Mouse (Mus musculus) adrenal gland, postnatal 36 days (tissue): ENCODE measurements around the gene Tmem259. TPM values are rescaled to one million over a fixed set of nuclear protein-coding genes. Genes with fewer than 3 reads are reported as not detected.

ENCODE experiments used
- total RNA-seq, 2 experiments: library from RNA; stranded (reverse); gene quantifications; 2 replicates each; pipeline ENCODE4 v1.2.3; 2021

Gene Tmem259
- total RNA-seq, 2 experiments from 2014 or later, result 144 to 146 TPM

Other genes starting within 250 kb of the Tmem259 start
- 10 to 100 TPM; 51.1 to 58.0 TPM for gene Polrmt, start 237.7 kb downstream of the Tmem259 start, total RNA-seq
- not detected for gene Fgf22, start 229.3 kb downstream of the Tmem259 start, total RNA-seq
- gene Rnf126, start 217.4 kb downstream of the Tmem259 start, total RNA-seq, result 10 to 100 TPM; 53.0 to 55.2 TPM
- gene Fstl3, start 207.1 kb downstream of the Tmem259 start, total RNA-seq, result 10 to 100 TPM; 11.3 to 22.9 TPM
- gene Prss57, start 193.4 kb downstream of the Tmem259 start, total RNA-seq, result not detected
- 10 to 100 TPM; 75.4 to 93.7 TPM for gene Palm, start 190.8 kb downstream of the Tmem259 start, total RNA-seq
- under 1 TPM in 1 of 2 experiments, not detected in 1; 0.43 TPM for gene Misp, start 163.3 kb downstream of the Tmem259 start, total RNA-seq
- 100 to 1,000 TPM; 257 to 299 TPM for gene Ptbp1, start 129.9 kb downstream of the Tmem259 start, total RNA-seq
- under 1 TPM; 0.50 to 0.56 TPM for gene Prtn3, start 109.9 kb downstream of the Tmem259 start, total RNA-seq
- under 1 TPM; 0.16 to 0.50 TPM for gene Plppr3, start 109.7 kb downstream of the Tmem259 start, total RNA-seq
- under 1 TPM; 0.30 to 0.33 TPM for gene Elane, start 98.1 kb downstream of the Tmem259 start, total RNA-seq
- 1,000 to 10,000 TPM; 1,484 to 1,596 TPM for gene Cfd, start 93.5 kb downstream of the Tmem259 start, total RNA-seq
- 10 to 100 TPM; 39.7 to 50.6 TPM for gene Med16, start 75.4 kb downstream of the Tmem259 start, total RNA-seq
- not detected for gene Gm26602, start 73.5 kb downstream of the Tmem259 start, total RNA-seq
- gene Kiss1r, start 67.4 kb downstream of the Tmem259 start, total RNA-seq, result 1 to 10 TPM; 1.2 to 1.3 TPM
- 100 to 1,000 TPM; 104 to 118 TPM for gene R3hdm4, start 63.1 kb downstream of the Tmem259 start, total RNA-seq
- gene Arid3a, start 57.3 kb downstream of the Tmem259 start, total RNA-seq, result 1 to 10 TPM; 3.0 to 4.1 TPM
- gene Wdr18, start 24.2 kb downstream of the Tmem259 start, total RNA-seq, result 10 to 100 TPM; 37.8 to 48.9 TPM
- not detected for gene Grin3b, start 13.6 kb downstream of the Tmem259 start, total RNA-seq
- 10 to 100 TPM; 30.2 to 42.9 TPM for gene Cnn2, start 4.3 kb upstream of the Tmem259 start, total RNA-seq
- gene Abca7, start 12.2 kb upstream of the Tmem259 start, total RNA-seq, result 10 to 100 TPM; 20.2 to 20.3 TPM
- 1 to 10 TPM; 4.5 to 5.4 TPM for gene Arhgap45, start 32.3 kb upstream of the Tmem259 start, total RNA-seq
- 100 to 1,000 TPM in 1 of 2 experiments, 10 to 100 TPM in 1; 92.8 to 108 TPM for gene Polr2e, start 55.5 kb upstream of the Tmem259 start, total RNA-seq
- gene Gpx4, start 62.8 kb upstream of the Tmem259 start, total RNA-seq, result 1,000 to 10,000 TPM; 1,198 to 1,301 TPM
- gene Sbno2, start 121.2 kb upstream of the Tmem259 start, total RNA-seq, result 10 to 100 TPM; 49.3 to 51.3 TPM
- 100 to 1,000 TPM; 146 to 149 TPM for gene Stk11, start 131.5 kb upstream of the Tmem259 start, total RNA-seq
- gene Atp5d, start 154.3 kb upstream of the Tmem259 start, total RNA-seq, result 100 to 1,000 TPM; 561 to 735 TPM
- gene Cbarp, start 156.5 kb upstream of the Tmem259 start, total RNA-seq, result 100 to 1,000 TPM in 1 of 2 experiments, 10 to 100 TPM in 1; 57.5 to 205 TPM
- gene Midn, start 163.9 kb upstream of the Tmem259 start, total RNA-seq, result 100 to 1,000 TPM; 104 to 188 TPM
- gene Cirbp, start 181.7 kb upstream of the Tmem259 start, total RNA-seq, result 100 to 1,000 TPM in 1 of 2 experiments, 10 to 100 TPM in 1; 35.0 to 104 TPM
- 10 to 100 TPM; 16.8 to 19.1 TPM for gene 1600002K03Rik, start 188.6 kb upstream of the Tmem259 start, total RNA-seq
- 1 to 10 TPM; 2.4 to 3.2 TPM for gene Efna2, start 195.2 kb upstream of the Tmem259 start, total RNA-seq
- gene Mum1, start 242.1 kb upstream of the Tmem259 start, total RNA-seq, result 10 to 100 TPM; 20.4 to 21.2 TPM